Mouse (Mus musculus) liver (tissue): ENCODE results near the gene Gm10803.
A peak's percentile ranks its signal among the peaks of the same experiment; 100 is the strongest.
"Not testable (repeated sequence)": the region's sequence is repeated elsewhere in the genome, so short reads cannot be mapped to it uniquely, and the experiment has no call there.

Experiments
- DNase-seq: peaks from one replicate; pipeline ENCODE4 v3.0.0-alpha.2; 2020; ENCODE audit warnings: mixed read lengths

Gene Gm10803

DNA sequence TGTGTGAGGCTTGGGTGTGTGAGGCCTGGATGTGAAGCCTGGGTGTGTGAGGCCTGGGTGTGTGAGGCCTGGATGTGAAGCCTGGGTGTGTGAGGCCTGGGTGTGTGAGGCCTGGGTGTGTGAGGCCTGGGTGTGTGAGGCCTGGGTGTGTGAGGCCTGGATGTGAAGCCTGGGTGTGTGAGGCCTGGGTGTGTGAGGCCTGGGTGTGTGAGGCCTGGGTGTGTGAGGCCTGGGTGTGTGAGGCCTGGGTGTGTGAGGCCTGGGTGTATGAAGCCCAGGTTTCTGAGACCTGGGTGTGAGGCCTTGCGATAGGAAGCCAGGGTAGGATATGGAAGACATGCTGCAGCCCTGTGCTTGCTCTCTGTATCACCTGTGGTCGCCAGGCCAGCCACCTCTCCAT is at the start of gene Gm10803:
Gm10803 (plus strand) TSS at position 301 of the 400 bp plus-strand sequence.
- not testable (repeated sequence) for DNase-seq

- DNase-seq = no peak
These were observed 49.5 kb upstream of the Gm10803 start for GRCm38 (mm10) chr2:93510839-93511238.

- DNase-seq = no peak
These were observed 48.2 kb upstream of the Gm10803 start for GRCm38 (mm10) chr2:93512130-93512529.

DNA sequence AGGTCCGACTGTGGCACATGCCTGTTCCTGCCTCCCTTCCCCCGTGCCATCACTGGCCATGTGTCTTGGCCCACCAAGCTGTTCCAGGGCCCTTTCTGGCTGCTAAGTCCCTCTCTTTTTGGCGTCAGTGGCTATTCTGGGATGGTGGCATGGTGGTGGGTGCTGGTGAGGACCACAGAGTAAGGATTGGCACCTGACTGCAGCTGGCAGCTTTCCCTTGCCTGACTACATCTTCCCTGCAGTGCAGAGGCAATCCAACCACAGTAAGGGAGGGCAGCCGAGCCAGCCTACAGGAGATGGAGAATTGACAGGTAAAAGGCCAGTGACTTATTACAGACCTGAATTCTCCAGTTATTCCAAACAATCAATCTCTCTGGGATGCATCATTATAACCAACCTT is 45.1 kb upstream of the Gm10803 start:
- DNase-seq = no peak

- DNase-seq = no peak
These were observed 39.3 kb upstream of the Gm10803 start for GRCm38 (mm10) chr2:93521042-93521441.

GRCm38 (mm10) chr2:93521571-93521970 is 38.8 kb upstream of the Gm10803 start:
- DNase-seq = no peak

GRCm38 (mm10) chr2:93522005-93522404 is 38.4 kb upstream of the Gm10803 start:
- DNase-seq = no peak

DNA sequence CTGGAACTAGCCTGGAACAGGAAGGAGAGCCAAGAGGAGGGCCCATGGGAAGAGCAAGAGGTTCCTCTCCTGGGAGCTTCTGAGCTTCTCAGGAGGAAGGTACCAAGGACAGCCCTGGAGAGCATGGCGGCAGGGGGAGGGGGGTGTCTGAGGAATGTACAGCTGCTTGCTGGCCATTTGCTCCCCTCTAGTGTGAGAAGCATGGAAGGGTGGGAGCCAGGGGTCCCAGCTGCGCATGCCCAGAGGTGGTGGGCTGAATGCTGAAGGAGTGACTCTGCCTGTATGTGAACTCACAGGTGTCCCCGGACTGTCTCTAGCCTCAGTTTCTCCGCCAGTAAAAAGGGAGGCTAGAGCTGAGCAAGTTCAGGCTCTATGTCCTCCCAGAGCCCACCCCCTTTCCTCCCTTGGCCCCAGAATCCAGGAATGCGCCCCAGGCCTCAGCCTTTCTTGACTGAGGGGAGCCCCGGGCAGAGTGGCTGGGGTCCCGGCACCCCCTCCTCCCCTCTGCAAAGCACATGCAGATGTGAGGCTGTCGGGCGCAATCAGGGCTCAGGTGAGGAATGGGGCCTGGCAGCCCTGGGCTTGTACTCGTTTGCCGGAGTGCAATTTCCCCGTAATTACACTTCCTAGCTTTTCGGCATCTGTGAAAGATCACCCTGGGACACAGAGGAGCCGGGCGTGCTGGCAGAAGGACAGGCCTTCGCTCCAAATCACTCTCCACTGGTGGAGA is 35.2 kb upstream of the Gm10803 start:
- no peak for DNase-seq

DNA sequence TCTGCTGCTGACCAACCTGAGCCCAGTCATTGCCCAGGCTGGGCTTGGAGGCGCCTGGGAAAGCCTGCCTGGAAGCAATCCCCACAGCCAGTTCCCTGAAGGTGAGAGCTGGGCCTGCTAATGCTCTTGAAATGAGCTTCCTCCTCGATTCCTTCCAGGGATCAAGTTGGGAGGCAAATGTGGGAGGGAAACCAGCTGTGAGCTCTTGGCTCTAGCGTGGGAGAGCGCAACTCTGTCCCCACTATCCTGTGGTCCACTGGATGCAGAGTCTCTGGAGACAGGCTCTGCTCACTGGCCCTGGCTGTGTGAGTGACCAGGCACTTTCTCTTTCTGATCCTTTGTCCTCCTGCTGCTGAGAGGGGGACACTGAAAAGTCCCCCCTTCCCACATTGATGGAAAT is 30.8 kb upstream of the Gm10803 start:
- DNase-seq = no peak

- no peak for DNase-seq
These were observed 26.5 kb upstream of the Gm10803 start for GRCm38 (mm10) chr2:93533891-93534290.

DNA sequence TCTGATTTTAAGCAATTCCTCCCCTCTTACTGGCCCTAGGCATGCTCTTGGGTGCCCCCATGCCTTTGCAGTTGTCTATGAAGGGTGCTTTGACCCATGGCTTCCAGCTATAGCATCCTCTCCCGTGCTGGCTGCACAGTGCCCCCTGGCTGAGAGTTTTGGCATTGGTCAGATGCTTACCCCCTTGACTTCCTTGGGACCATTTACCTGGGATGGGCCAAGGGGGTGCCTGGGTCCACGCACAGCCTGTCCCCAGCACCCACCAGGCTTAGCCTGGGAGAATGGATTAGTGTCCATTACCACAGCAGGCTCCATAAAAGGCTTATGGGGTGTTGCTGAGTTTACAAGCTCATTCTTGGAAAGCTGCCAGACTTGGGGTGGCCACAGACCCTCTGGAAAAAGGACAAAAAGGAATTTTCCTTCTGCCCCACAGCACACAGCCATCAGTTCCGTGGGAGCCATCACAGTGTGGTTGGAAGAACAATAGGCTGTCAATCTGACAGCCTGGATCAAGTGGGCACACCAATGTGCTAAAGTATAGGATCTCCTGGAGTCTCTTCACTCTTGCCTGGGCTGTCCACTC is 22.9 kb upstream of the Gm10803 start:
- peak; percentile 9 for DNase-seq

DNA sequence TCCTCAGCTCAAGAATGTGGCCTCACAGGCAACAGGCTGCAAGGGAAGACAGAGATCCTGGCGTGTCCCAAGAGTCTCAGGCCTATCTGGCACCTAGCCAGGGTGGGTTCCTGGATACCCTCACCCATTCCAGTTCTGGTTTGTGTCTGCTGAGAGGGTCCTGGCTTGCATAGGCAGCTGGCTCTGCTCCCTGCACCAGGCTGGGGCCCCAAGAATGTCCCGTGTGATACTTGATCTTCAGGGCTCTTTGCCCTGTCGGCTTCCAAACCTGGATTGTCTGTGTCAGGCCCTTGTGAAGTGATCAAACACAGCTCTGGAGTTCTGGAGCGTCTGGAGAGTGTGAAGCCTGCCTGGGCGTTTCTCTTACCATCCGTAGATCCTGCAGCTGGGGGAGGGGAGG is 22.2 kb upstream of the Gm10803 start:
- peak; percentile 9 for DNase-seq

- DNase-seq = no peak
These were observed 18.6 kb upstream of the Gm10803 start for GRCm38 (mm10) chr2:93541771-93542170.

DNA sequence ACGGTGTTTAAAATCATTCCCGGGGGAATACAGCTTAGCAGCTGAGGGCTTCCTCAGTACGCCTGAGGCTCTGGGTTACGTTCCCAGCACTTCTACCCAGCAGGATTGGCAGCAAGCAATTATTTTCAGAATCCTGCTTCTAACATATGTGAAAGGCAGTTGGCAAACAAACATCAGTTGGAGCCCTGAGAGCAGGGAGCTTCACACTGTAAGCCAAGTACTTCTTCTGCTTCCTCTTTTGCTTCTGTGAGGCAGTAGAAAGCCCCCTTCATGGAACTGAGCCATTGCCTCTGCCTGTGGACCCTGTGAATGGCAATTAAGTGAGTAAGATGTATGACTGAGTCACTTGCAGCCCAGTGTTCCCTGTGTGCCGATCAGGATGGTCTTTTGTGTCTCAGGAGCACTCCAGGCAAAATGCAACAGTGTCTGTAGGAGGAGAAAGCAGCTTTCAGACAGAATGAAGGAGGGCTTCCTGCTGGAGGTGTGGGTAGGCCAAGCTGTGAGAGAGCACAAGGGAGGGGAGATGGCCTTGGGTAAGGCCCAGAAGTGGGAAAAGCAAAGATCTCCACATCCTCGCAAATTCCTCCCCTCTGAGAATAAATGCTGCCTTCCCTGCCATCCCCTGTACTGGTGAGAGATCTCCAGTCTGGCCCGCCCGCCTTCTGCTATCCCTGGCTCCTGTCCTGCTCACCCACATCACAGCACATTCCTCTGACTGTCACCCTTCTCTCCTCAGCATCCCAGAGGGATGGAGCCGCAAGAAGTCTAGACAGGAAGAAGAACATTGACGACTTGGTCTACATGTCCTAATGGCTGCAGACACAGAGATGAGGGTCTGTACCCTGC is 7.5 kb upstream of the Gm10803 start:
- DNase-seq = no peak

- DNase-seq = no peak
These were observed 6.5 kb upstream of the Gm10803 start for GRCm38 (mm10) chr2:93553905-93554304.

DNA sequence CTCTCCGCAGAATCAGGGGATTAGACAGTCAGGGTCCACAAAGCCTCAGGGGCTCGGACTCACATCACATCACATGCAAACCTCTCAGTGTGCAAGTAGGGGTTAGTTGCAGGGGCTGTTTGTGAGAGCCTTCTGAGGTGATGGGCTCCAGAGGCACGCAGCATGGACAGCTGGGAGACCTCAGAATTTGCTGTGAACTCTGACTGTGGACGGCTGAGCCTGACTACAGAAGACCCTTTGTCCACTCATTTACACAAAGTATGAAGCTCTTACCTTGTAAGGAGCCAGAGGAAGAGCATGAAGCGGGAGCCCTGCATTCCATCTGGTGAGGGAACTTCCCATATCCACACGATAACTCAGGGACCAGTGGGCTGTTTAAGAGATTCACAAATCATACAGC is 5.3 kb downstream of the Gm10803 start:
- DNase-seq = no peak

DNA sequence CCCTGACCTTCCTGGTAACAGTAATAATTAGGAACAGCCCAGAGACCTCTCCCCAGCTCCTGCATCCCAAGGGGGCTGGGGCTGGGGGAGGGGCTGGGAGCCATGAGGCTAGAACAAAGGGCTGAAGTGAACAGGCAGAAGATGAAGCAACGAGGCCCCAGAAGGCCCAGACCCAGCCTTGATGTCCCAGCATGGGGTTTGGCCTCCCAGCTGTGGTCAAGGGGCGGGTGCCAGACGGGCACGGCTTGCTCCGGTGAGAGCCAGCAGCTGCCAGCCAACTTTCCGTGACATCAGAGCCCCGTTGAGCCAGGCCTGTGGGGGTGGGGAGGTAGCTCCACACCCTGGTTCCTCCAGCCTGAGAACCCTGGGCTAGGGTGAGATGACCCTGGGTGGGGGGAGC is 7.3 kb downstream of the Gm10803 start:
- DNase-seq = no peak

DNA sequence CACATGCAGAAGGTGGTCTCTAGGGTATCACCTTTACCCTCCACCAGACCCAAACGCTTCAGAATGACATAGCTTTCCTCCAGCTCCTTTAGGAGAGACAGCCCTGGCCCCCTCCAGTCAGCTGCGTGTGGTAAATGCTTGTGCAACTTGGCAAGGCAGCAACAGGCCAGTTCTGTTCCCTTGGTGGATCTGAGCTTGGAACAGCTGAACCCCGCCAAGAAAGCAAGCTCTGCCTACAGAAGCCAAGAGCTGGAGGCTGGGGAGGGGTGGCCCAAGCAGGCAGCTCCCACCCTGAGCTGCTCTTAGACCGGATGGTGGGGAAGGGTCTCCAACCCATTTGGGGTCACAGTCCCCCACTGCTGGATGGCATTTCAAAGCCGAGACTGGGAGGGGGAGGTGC is 12.2 kb downstream of the Gm10803 start:
- no peak for DNase-seq

DNA sequence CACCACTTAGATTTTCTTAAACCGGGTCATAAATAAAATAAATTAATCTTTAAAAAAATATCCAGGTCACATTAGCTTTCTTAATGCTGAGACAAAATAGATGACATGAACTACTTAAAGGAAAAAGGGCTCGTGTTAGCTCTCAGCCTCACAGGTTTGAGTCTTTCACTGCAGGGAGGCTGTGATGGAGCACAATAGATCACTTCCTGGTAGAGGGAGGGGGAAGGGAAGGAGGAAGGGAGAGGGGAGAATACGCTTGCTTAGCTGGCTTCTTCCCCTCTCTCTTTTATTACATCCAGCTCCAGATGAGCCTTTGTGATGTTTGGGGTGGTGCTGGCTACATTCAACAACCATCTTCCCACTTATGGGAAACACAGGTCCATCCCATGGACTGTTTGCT is 20.9 kb downstream of the Gm10803 start:
- no peak for DNase-seq

- no peak for DNase-seq
These were observed 25.5 kb downstream of the Gm10803 start for GRCm38 (mm10) chr2:93585821-93586220.

GRCm38 (mm10) chr2:93587446-93587845 is 27.1 kb downstream of the Gm10803 start:
- DNase-seq = no peak

- no peak for DNase-seq
These were observed 29.5 kb downstream of the Gm10803 start for GRCm38 (mm10) chr2:93589875-93590274.

GRCm38 (mm10) chr2:93591706-93592105 is 31.3 kb downstream of the Gm10803 start:
- DNase-seq = no peak
